ENCODE assay signal across 13 mouse cellular contexts in genomic region chr12:40838338-40838695, GRCm38 (mm10).
DNase-seq lines count a peak whose midpoint lies in the region; ATAC-seq lines count a peak whose summit lies in the region.
"Had no signal": no experiment of that assay in that cellular context is flagged by ENCODE, and none has a peak within 500 bp of the region (broad histone marks: within the 10 kb centered on the region; RNA-seq: fewer than 3 reads in every experiment).

No protein-coding gene starts in this region.

- no peak overlapping the region for H3K4me3 ChIP-seq in forebrain, embryonic 13.5 days
- H3K4me3 ChIP-seq in forebrain, embryonic 14.5 days (ENCODE audit: low read depth, low read length), result no peak overlapping the region
- no peak overlapping the region for H3K4me3 ChIP-seq in midbrain, embryonic 16.5 days (ENCODE audit: low read depth, low read length)
- H3K4me3 ChIP-seq in midbrain, embryonic 13.5 days (replicated peaks), result no peak overlapping the region
- H3K4me3 ChIP-seq: embryonic facial prominence, embryonic 13.5 days; intestine, embryonic 15.5 days; liver, embryonic 12.5 days; midbrain, embryonic 15.5 days had no signal

- H3K4me1 ChIP-seq in forebrain, embryonic 13.5 days, result peaks cover 28% of the 10 kb centered on the region
- H3K4me1 ChIP-seq in forebrain, embryonic 14.5 days (ENCODE audit: control insufficient read depth, insufficient read depth, low read length), result peaks cover 5% of the 10 kb centered on the region
- peaks cover 7% of the 10 kb centered on the region for H3K4me1 ChIP-seq in midbrain, embryonic 16.5 days (ENCODE audit: control insufficient read depth, insufficient read depth, low read length)
- peaks cover 17% of the 10 kb centered on the region for H3K4me1 ChIP-seq in midbrain, embryonic 13.5 days (replicated peaks)

- peaks cover 13% of the 10 kb centered on the region for H3K27me3 ChIP-seq in forebrain, embryonic 13.5 days
- no peaks in the 10 kb centered on the region for H3K27me3 ChIP-seq in forebrain, embryonic 14.5 days (replicated peaks; ENCODE audit: control insufficient read depth, insufficient read depth, low read length)
- H3K27me3 ChIP-seq in midbrain, embryonic 16.5 days (ENCODE audit: control insufficient read depth, insufficient read depth, low read depth, low read length), result no peaks in the 10 kb centered on the region
- no peaks in the 10 kb centered on the region for H3K27me3 ChIP-seq in midbrain, embryonic 13.5 days
- H3K27me3 ChIP-seq: embryonic facial prominence, embryonic 13.5 days; intestine, embryonic 15.5 days; liver, embryonic 12.5 days; midbrain, embryonic 15.5 days; Patski had no signal

- no peak for DNase-seq in forebrain, embryonic 14.5 days (ENCODE audit: low spot score)
- peak; percentile 28 for DNase-seq in kidney, postnatal 10 days
- no peak for DNase-seq in kidney, adult 8-10 months
- peak; percentile 31 to 63 for DNase-seq in lung, postnatal 4 days

- peaks cover 7% of the 10 kb centered on the region; the same call in 1 of the 2 replicates for H3K36me3 ChIP-seq in forebrain, embryonic 13.5 days (ENCODE audit: poor library complexity, severe bottlenecking)
- H3K36me3 ChIP-seq in forebrain, embryonic 14.5 days (ENCODE audit: control insufficient read depth, insufficient read depth, low read length), result peaks cover 7% of the 10 kb centered on the region; the same call in 1 of the 2 replicates
- peaks cover 11% of the 10 kb centered on the region for H3K36me3 ChIP-seq in midbrain, embryonic 16.5 days (ENCODE audit: control insufficient read depth, insufficient read depth, low read length)
- peaks cover 25% of the 10 kb centered on the region for H3K36me3 ChIP-seq in midbrain, embryonic 13.5 days
- H3K36me3 ChIP-seq: intestine, embryonic 15.5 days; liver, embryonic 12.5 days had no signal

- H3K27ac ChIP-seq in forebrain, embryonic 13.5 days, result peak overlapping the region; percentile 31; the same call in 1 of the 2 replicates
- no peak overlapping the region for H3K27ac ChIP-seq in forebrain, embryonic 14.5 days (ENCODE audit: low read depth, low read length)
- H3K27ac ChIP-seq in midbrain, embryonic 16.5 days (ENCODE audit: low read length), result 0 out of 2 replicates have a peak overlapping the region, but pooled peaks have one; percentile 47
- H3K27ac ChIP-seq in midbrain, embryonic 13.5 days, result no peak overlapping the region
- H3K27ac ChIP-seq: embryonic facial prominence, embryonic 13.5 days; liver, embryonic 12.5 days had no signal

- 42% methylated on average over 2 of the region's 2 CpGs for WGBS in forebrain, embryonic 13.5 days
- 33% methylated on average over 2 of the region's 2 CpGs for WGBS in forebrain, embryonic 14.5 days
- 55% methylated on average over 2 of the region's 2 CpGs for WGBS in midbrain, embryonic 16.5 days
- WGBS in midbrain, embryonic 13.5 days, result 57% methylated on average over 2 of the region's 2 CpGs

- no peaks in the 10 kb centered on the region for H3K9me3 ChIP-seq in forebrain, embryonic 13.5 days (replicated peaks)
- no peaks in the 10 kb centered on the region for H3K9me3 ChIP-seq in forebrain, embryonic 14.5 days (replicated peaks; ENCODE audit: control insufficient read depth, low read length)
- H3K9me3 ChIP-seq in midbrain, embryonic 16.5 days (replicated peaks; ENCODE audit: control insufficient read depth, low read length, poor library complexity, severe bottlenecking), result no peaks in the 10 kb centered on the region
- H3K9me3 ChIP-seq in midbrain, embryonic 13.5 days, result no peaks in the 10 kb centered on the region
- H3K9me3 ChIP-seq: embryonic facial prominence, embryonic 13.5 days; intestine, embryonic 15.5 days; liver, embryonic 12.5 days; midbrain, embryonic 15.5 days had no signal

- H3K9ac ChIP-seq in forebrain, embryonic 13.5 days, result no peak overlapping the region
- H3K9ac ChIP-seq in forebrain, embryonic 14.5 days (ENCODE audit: low read length), result no peak overlapping the region
- H3K9ac ChIP-seq in midbrain, embryonic 16.5 days (ENCODE audit: low read depth, low read length), result no peak overlapping the region
- H3K9ac ChIP-seq in midbrain, embryonic 13.5 days (replicated peaks), result no peak overlapping the region
- H3K9ac ChIP-seq: embryonic facial prominence, embryonic 13.5 days; intestine, embryonic 15.5 days; liver, embryonic 12.5 days; midbrain, embryonic 15.5 days had no signal

- H3K4me2 ChIP-seq in forebrain, embryonic 13.5 days, result no peak overlapping the region
- H3K4me2 ChIP-seq in forebrain, embryonic 14.5 days (ENCODE audit: low read length), result no peak overlapping the region
- H3K4me2 ChIP-seq in midbrain, embryonic 16.5 days (ENCODE audit: low read length), result no peak overlapping the region
- no peak overlapping the region for H3K4me2 ChIP-seq in midbrain, embryonic 13.5 days (replicated peaks)
- H3K4me2 ChIP-seq: embryonic facial prominence, embryonic 13.5 days; heart, embryonic 11.5 days; intestine, embryonic 15.5 days; liver, embryonic 12.5 days; midbrain, embryonic 15.5 days had no signal

- no peak for ATAC-seq in forebrain, embryonic 13.5 days
- no peak for ATAC-seq in forebrain, embryonic 14.5 days
- ATAC-seq in midbrain, embryonic 16.5 days, result no peak
- no peak for ATAC-seq in midbrain, embryonic 13.5 days
- ATAC-seq: liver, embryonic 12.5 days had no signal

Comparison
In these comparisons a context has a peak if more than half of its experiments do, and no peak if none do; other contexts are left out.
1. H3K27ac ChIP-seq: peak in forebrain, embryonic 13.5 days (single experiment) and midbrain, embryonic 16.5 days (single experiment); none in forebrain, embryonic 14.5 days (single experiment) and midbrain, embryonic 13.5 days (single experiment).
2. DNase-seq: peak in kidney, postnatal 10 days (single experiment) and lung, postnatal 4 days (2 of 2); none in forebrain, embryonic 14.5 days (single experiment) and kidney, adult 8-10 months (0 of 2).